Comparison of ENCODE assay signal across 8 mouse cellular contexts in the genomic region with DNA sequence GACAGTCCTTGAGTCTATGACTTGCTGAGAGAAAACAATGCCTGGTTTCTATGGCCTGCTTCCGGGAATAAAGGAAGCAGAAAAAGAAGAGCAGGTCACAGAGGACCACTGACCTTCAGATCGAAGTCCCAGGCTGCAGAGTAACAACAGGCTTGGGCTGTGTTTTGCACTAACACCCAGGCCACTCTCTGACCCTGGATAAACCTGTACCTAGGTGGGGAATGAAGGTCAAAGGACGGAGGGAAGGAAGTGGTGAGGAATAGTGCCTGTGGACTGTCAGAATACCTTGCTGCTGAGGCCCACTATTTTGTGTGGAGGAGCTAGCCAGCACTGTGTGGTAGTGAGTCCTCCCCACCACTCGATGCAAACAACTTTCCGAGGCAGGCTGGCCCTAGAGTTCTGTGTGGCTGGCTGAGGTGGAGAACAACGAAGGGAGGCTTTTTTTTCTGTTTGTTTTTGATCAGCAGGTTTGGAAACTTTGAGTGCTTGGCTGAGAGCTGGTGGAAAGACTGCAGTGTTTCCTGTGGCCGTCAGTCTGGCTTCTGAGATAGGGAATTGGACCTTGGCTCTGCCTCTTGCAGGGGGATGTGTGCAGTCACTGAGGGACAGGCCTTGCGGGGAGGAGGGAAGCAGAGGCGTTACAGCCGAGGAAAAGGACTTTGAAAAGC.
A peak's percentile ranks its signal among the peaks of the same experiment; 100 is the strongest.
DNase-seq lines count a peak whose midpoint lies in the region; ATAC-seq lines count a peak whose summit lies in the region.

No protein-coding gene starts in this region.

- peaks cover 20% of the 10 kb centered on the region for H3K4me1 ChIP-seq in lung, embryonic 16.5 days (replicated peaks; ENCODE audit: control insufficient read depth, insufficient read depth, low read length)

- peak overlapping the region; percentile 30; the same call in 1 of the 2 replicates for H3K9ac ChIP-seq in lung, embryonic 16.5 days (ENCODE audit: low read length)

- H3K36me3 ChIP-seq in lung, embryonic 16.5 days (ENCODE audit: control insufficient read depth, insufficient read depth, low read length): no peaks in the 10 kb centered on the region; the same call in 1 of the 2 replicates

- intact Hi-C loops in gastrocnemius, postnatal 14 days (cut with DNase I; ENCODE audit: low total_unique reads): no loop called here
- intact Hi-C loops in heart, postnatal 36 days (cut with DNase I): loop anchor here (2.0 kb wide), 1 partner anchor 83 kb away; a partner anchor contains a TSS

- H3K9me3 ChIP-seq in lung, embryonic 16.5 days (ENCODE audit: control insufficient read depth, low read length): no peaks in the 10 kb centered on the region

- no peak overlapping the region for H3K4me2 ChIP-seq in lung, embryonic 16.5 days (ENCODE audit: low read depth, low read length)

- peak; percentile 33 for DNase-seq in gastrocnemius, postnatal 14 days
- DNase-seq in gastrocnemius, adult 18-20 months (ENCODE audit: low spot score): no peak
- peak; percentile 40 for DNase-seq in ZHBTc4 (ENCODE audit: low read depth, low spot score)
- peak; percentile 51 to 53 for DNase-seq in heart, postnatal 36 days
- no peak for DNase-seq in thymus, adult 18-20 months
- no peak for DNase-seq in cerebellum, adult 8-10 months
- DNase-seq in cerebellum, postnatal 14 days: no peak

- 15% methylated on average over 10 of the region's 10 CpGs for WGBS in lung, embryonic 16.5 days

- ATAC-seq in lung, embryonic 16.5 days (ENCODE audit: low read depth): peak; percentile 80

- peak overlapping the region; percentile 88 for H3K27ac ChIP-seq in lung, embryonic 16.5 days (ENCODE audit: low read length)

- no peaks in the 10 kb centered on the region for H3K27me3 ChIP-seq in lung, embryonic 16.5 days (ENCODE audit: control insufficient read depth, insufficient read depth, low read depth, low read length)

- no peak overlapping the region for H3K4me3 ChIP-seq in lung, embryonic 16.5 days (ENCODE audit: low read length)

Comparison
In these comparisons a context has a peak if more than half of its experiments do, and no peak if none do; other contexts are left out.
1. DNase-seq: peak in gastrocnemius, postnatal 14 days (single experiment), ZHBTc4 (single experiment) and heart, postnatal 36 days (2 of 2); none in gastrocnemius, adult 18-20 months (single experiment), thymus, adult 18-20 months (0 of 2), cerebellum, adult 8-10 months (single experiment) and cerebellum, postnatal 14 days (0 of 2).